Mouse (Mus musculus) adrenal gland, postnatal 25 days (tissue): ENCODE results near the gene Afap1. TPM values are rescaled to one million over a fixed set of nuclear protein-coding genes. Genes with fewer than 3 reads are reported as not detected.

Source experiments
- DNase-seq: peaks from one replicate; pipeline ENCODE4 v3.0.0; 2021; ENCODE audit warnings: mixed read lengths
- total RNA-seq: library from RNA; stranded (reverse); gene quantifications from 2 replicates; pipeline ENCODE4 v1.2.3, GENCODE M21; 2021

The Afap1 gene
- total RNA-seq, 1 experiment from 2014 or later: 22.6 TPM

DNA sequence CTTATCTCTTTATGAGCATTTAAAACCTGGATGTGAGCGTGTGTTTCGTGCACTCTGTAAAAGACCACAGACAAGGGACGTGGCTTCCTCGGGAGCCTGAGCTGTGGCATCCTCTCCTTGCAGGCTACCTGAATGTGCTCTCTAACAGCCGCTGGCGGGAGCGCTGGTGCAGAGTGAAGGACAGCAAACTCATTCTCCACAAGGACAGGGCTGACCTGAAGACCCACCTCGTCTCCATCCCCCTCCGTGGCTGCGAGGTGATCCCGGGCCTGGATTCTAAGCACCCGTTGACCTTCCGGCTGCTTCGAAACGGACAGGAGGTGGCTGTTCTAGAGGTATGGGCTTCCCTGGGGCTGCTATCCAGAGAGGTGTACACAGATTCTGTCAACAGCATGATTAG, 81.1 kb downstream of the Afap1 start:
- no peak for DNase-seq

- DNase-seq: peak; percentile 84
These were observed 82.6 kb downstream of the Afap1 start for GRCm38 (mm10) chr5:35975681-35976080.

DNA sequence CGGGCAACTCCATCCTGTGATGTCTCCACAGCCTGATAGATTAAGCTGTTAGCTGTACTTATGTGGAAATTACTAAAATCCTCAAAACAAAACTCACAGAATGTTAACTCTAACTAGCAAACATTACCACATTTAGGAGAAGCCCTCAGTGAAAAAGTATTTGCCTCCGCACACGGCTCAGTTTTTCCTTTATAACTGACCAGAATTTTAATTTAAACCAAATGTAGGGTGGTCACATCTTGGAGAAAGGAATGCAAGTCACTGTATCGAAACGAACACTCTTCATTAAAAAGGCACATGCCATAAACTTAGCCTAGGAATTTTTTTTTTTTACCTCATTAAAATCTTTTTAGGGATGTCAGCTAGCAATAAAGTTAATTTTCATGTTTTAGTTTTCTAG, 87.4 kb downstream of the Afap1 start:
- no peak for DNase-seq

DNA sequence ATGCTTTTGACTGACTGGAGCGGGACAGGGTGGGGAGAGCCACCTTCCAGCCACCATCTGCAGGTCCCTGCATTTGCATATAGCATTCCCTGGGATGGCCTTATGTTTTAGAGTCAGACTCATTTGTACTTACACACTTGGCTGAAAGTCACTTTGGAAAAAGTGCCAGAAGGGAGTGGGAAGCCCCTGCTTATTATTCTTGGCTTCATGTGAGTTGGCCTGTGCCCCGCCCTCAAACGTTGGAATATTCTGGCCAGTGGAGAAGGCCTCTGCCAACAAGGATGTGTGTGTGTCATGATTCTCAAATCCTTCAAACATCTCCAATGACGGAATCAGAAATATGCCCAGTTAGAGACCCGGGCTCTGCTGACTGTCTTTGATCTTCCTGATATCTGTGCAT, 88.2 kb downstream of the Afap1 start:
- no peak for DNase-seq

GRCm38 (mm10) chr5:35981976-35982375, 88.9 kb downstream of the Afap1 start:
- peak; percentile 83 for DNase-seq

GRCm38 (mm10) chr5:35985611-35986010, 92.5 kb downstream of the Afap1 start:
- DNase-seq: no peak

DNA sequence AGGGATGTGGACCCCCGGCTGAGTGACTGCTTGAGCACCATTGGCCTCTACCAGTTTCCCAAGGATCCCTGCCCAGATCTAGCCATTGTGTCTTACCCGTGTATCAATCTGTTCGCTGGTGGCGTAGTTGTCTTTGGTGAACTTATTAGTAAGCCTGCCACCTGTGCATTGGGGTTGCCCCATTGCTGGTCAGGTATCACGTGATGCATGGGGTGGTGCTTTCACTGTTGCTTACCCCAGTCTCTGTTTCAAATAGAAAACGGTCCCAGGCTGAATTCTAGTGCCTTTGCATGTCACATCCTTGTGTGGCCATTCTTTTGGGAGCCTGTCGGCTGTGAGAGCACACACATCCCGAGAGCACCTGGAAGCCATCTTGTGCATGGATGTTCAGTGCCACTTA, 95.0 kb downstream of the Afap1 start:
- no peak for DNase-seq

- no peak for DNase-seq
These were observed 96.4 kb downstream of the Afap1 start for GRCm38 (mm10) chr5:35989506-35989905.

DNA sequence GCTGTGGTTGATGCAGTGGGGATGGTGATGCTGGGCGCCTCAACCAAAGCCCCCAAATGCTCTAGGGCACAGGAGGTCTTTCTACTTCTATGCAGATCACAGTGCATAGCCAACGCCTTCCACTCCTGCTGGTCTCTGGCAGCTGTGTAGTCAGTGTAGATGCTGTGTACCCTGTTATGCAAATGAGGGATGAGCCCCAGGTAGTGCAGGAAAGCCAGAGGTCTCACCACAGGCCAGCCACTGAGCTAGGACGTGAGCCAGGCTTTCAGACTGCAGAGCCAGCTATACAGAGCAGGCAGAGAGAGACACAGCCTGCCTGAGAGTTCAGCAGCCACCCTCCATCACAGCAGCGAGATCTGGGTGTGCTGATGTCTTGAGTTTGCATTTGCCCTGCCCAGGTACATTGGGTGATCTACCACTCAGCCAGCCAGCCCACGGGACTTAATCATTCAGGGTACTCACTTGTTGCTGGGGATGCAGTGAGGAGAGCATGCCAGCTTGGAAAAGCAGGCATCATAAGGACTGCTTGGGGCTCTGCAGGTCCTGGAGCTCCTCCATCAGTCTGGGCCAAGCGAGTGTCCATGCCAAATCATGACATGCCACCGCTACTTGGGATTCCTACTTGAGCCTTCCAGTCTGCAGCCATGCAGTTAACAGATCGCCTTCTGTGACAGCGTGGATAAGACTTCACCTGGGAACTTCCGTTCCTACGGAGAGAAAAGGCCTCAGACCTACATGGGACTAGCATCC, 97.0 kb downstream of the Afap1 start:
- no peak for DNase-seq

GRCm38 (mm10) chr5:36003797-36004196, 110.7 kb downstream of the Afap1 start:
- DNase-seq: no peak

- no peak for DNase-seq
These were observed 113.0 kb downstream of the Afap1 start for GRCm38 (mm10) chr5:36006106-36006505.

- no peak for DNase-seq
These were observed 113.5 kb downstream of the Afap1 start for GRCm38 (mm10) chr5:36006586-36006985.

DNA sequence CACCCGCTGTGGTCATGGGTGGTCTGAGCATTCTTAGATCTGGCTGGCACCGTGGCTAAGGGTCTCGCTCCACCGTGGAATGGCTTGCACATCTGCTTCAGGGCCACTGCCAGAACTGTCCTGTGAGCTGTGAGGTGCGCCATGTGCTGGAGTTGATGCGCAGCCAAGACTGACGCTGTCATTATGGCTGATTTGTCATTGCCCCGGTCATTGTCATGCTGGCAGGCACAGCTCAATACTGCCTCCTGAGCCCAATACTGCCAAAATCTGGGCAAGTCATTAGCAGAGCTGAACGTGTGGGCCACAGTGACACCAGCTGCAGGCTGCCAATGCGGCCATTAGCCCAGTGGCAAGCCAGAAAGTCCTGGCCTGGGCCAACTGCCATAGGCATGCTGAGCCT, 114.5 kb downstream of the Afap1 start:
- no peak for DNase-seq

DNA sequence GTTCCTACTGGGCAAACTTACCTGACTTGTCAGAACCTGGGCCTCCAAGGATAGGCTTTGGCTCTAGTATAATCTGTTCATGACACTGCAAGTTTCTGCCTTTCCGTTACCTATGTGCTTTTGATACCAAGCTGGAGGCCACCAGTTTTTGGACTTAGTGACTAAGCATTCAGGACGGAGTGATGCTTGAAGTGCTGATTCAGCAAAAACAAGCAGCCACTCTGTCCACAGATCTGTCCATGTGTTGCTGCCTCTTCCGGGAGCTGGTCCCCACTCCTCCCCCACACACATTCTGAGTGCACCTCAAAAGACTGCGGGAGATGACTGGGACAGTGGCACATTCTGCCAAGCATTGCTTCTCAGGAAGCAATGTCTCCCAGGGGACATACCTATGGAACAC, 116.3 kb downstream of the Afap1 start:
- DNase-seq: no peak

DNA sequence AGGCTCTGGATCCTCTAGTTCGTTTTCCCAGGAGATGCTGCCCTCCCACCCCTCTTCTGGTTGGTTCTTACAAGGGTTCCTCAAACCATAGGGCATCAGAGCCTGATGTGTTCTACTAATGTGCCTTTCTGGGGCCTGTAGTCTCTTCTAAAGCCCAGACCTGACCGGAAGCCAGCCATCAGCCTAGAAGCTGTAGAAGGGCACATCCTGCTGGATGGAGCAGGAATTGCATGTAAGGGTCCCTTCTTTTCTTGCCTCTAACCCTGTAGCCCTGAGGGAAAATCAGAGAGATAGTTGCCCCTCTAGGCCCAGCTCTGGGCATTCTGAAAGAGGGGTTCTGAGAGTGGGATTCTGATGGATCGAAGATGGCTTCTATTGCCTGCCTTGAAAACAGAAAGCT, 125.2 kb downstream of the Afap1 start:
- no peak for DNase-seq

DNA sequence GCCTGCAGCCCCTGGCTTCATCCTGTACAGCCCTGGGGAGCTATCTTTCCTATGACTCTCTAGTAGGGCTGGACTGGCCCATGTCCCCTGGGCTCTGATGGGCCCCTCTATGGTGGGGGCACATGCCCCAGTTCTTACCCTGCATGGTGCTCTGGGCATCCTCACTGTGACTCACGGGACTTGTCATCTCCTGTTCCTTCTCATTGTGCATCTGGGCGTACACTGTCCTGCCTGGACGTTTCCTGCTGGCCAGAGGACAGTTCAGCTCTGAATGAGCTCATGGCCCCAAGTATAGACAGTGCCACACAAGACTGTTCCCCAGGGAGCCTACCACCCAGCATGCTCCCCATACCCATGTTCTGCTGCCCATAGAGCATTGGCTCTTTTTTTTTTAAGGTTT, 128.0 kb downstream of the Afap1 start:
- DNase-seq: no peak

DNA sequence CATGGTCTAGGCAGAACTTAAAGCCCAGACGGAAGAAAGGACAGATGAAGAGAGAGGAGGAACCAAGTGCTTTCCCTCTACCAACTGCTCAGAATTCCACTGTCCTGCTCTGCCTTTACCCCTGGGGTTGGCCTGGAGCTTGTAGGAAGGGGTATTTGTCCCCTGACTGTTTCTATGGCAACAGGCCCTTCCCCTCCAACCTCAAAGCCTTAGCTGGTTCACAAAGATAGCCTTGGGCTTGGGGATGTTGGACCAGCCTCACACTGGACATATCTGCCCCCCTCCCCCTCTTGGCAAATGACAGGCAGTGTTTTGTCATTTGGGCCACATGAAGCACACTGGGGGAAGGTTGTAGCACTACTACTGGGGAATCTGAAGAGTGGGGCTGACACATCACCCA, 129.2 kb downstream of the Afap1 start:
- DNase-seq: no peak

DNA sequence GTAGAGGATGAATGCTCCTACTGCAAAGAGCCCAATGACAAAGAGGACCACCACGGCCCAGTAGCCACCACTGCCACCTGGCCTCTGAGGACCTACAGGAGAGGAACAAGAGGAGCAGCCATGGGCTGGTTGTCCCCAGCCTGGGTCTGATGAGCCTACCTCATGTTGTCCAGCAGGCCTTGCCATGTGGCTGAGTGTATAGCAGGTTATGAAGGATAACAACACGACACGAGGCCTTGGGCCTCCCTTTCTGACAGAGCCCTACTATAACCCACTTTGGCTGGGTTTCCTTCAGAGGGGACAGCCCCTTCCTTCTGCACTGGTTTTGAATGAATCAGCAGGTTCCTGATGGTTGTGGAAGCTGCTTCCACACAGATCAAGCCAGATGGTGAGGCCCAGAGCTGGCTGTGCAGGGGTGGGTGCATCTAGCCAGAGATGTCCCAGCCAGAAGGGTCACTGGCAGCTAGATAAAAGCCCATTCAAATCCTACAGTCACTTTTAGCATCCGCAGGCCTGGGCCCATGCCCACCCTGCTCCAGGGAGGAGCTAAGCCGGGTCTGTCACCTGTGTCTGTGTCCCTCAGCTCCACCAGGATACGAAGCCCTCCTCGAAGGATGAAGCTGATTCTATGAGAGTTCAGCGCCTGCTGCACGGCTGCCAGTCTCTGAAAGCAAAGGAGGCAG, 131.0 kb downstream of the Afap1 start:
- no peak for DNase-seq

- DNase-seq: no peak
These were observed 132.0 kb downstream of the Afap1 start for GRCm38 (mm10) chr5:36025076-36025475.

- DNase-seq: no peak
These were observed 140.7 kb downstream of the Afap1 start for GRCm38 (mm10) chr5:36033531-36034426.

GRCm38 (mm10) chr5:36039596-36039995, 146.5 kb downstream of the Afap1 start:
- no peak for DNase-seq

GRCm38 (mm10) chr5:36040398-36041235, 147.5 kb downstream of the Afap1 start:
- peak; percentile 60 for DNase-seq
